Mouse (Mus musculus) thymus, adult 2 months (tissue): ENCODE measurements around the gene Nudcd3.

ENCODE experiments used
- CTCF ChIP-seq: fragments of 200-500 bp; IDR thresholded peaks from 2 replicates; pipeline ENCODE4 v1.5.1; 2012; ENCODE audit warnings: mild to moderate bottlenecking, control low read depth, low read length, moderate library complexity, borderline replicate concordance; ENCODE audit not compliant: control insufficient read depth, poor library complexity, insufficient read depth; ENCODE audit errors: extremely low read depth
- POLR2A ChIP-seq: fragments of 200-500 bp; IDR thresholded peaks from 2 replicates; pipeline ENCODE4 v1.6.1; 2012; ENCODE audit warnings: mild to moderate bottlenecking, low read length, control low read depth, moderate library complexity; ENCODE audit not compliant: control insufficient read depth, poor library complexity, insufficient read depth; ENCODE audit errors: extremely low read depth

GRCm38 (mm10) chr11:6154211-6154701 lies 46.0 kb downstream of the Nudcd3 start:
- TF ChIP-seq CTCF (no peak), POLR2A (no peak)
